Comparison of ENCODE assay signal across 8 mouse cellular contexts in genomic region chr2:3335611-3336301, GRCm38 (mm10). TPM values are rescaled to one million over a fixed set of nuclear protein-coding genes. Genes with fewer than 3 reads are reported as not detected.
DNase-seq lines count a peak whose midpoint lies in the region; ATAC-seq lines count a peak whose summit lies in the region.

TSS of gene Acbd7 (plus strand) at chr2:3336168.

- peak within 1 kb of the TSS; percentile 21 for H3K4me3 ChIP-seq in hindbrain, embryonic 14.5 days (replicated peaks; ENCODE audit: low read length)
- peak within 1 kb of the TSS; percentile 14; the same call in 1 of the 2 replicates for H3K4me3 ChIP-seq in macrophage (ENCODE audit: inconsistent target)

- H3K36me3 ChIP-seq in hindbrain, embryonic 14.5 days (replicated peaks; ENCODE audit: control insufficient read depth, insufficient read depth), result no peaks in the 10 kb centered on the region
- no peaks in the 10 kb centered on the region for H3K36me3 ChIP-seq in macrophage (ENCODE audit: inconsistent target)

- no peaks in the 10 kb centered on the region for H3K27me3 ChIP-seq in hindbrain, embryonic 14.5 days (ENCODE audit: control insufficient read depth, insufficient read depth, low read length)

- no peak within 1 kb of the TSS for H3K27ac ChIP-seq in hindbrain, embryonic 14.5 days
- no peak within 1 kb of the TSS for H3K27ac ChIP-seq in macrophage

- H3K9ac ChIP-seq in hindbrain, embryonic 14.5 days, result peak within 1 kb of the TSS; percentile 24

- no peaks in the 10 kb centered on the region for H3K9me3 ChIP-seq in hindbrain, embryonic 14.5 days (ENCODE audit: control insufficient read depth, low read length)

- H3K4me2 ChIP-seq in hindbrain, embryonic 14.5 days (replicated peaks), result peak within 1 kb of the TSS; percentile 61

- peaks cover 12% of the 10 kb centered on the region for H3K4me1 ChIP-seq in hindbrain, embryonic 14.5 days (replicated peaks; ENCODE audit: control insufficient read depth, insufficient read depth, low read length)

- ATAC-seq in hindbrain, embryonic 14.5 days (ENCODE audit: low FRiP score), result no peak

- peak; percentile 89 for DNase-seq in R1 (ENCODE audit: low read depth, low spot score)
- DNase-seq in cerebellum, adult 8-10 months, result peak; percentile 38
- peak; percentile 27 for DNase-seq in forelimb bud, embryonic 11.5 days (ENCODE audit: low read depth, low spot score)
- peak; percentile 66 for DNase-seq in hindbrain, embryonic 14.5 days (ENCODE audit: low spot score)
- DNase-seq in left cerebral cortex, adult 8-10 months (ENCODE audit: low spot score in 2 of 2), result peak; percentile 21 to 62
- DNase-seq in right cerebral cortex, adult 2 months (ENCODE audit: low spot score in 2 of 2), result peak; percentile 60 to 76
- DNase-seq in urinary bladder, postnatal 14 days (ENCODE audit: low spot score), result peak; percentile 66

- H3K79me2 ChIP-seq in macrophage (ENCODE audit: inconsistent target), result peaks cover 12% of the 10 kb centered on the region; the same call in 1 of the 2 replicates

- WGBS in hindbrain, embryonic 14.5 days, result 6% methylated on average over 20 of the region's 20 CpGs
- WGBS in macrophage (ENCODE audit: missing documents), result 3% methylated on average over 20 of the region's 20 CpGs

RNA-seq across cellular contexts. Expression of gene Acbd7, which starts in this region (rescaled TPM):
- 3.4 and 4.2 TPM in 2 replicates for polyA plus RNA-seq in hindbrain, embryonic 14.5 days (2014; fragmentation: Nextera tagmentation; extraction: Ambion mirVana)
- total RNA-seq in left cerebral cortex, adult 8-10 months (2022), result 1 to 10 TPM in 2 of 4 experiments, not detected in 2; 1.0 to 1.6 TPM
- not detected for total RNA-seq in macrophage (2018; cell fraction: chromatin; rRNA removed)
- not detected for total RNA-seq in macrophage (2018; cell fraction: cytosol; rRNA removed)
- total RNA-seq in macrophage (2018; cell fraction: nucleus; rRNA removed), result not detected
- polyA plus RNA-seq in macrophage (2018), result not detected in 3 replicates

Comparison
In these comparisons a context has a peak if more than half of its experiments do, and no peak if none do; other contexts are left out.
1. DNase-seq: peak in every context shown above with its lines; median percentile 89 in R1; 68 in right cerebral cortex, adult 2 months; 66 in hindbrain, embryonic 14.5 days; 66 in urinary bladder, postnatal 14 days; 42 in left cerebral cortex, adult 8-10 months; 38 in cerebellum, adult 8-10 months; 27 in forelimb bud, embryonic 11.5 days.